Mouse (Mus musculus): ENCODE data around the gene Morn1. TPM values are rescaled to one million over a fixed set of nuclear protein-coding genes. Genes with fewer than 3 reads are reported as not detected.

The Morn1 gene
- polyA plus RNA-seq, 1 experiment from 2014 or later, result 6.3 TPM

- no peak for ATAC-seq (ENCODE audit: low read depth)
- Histone ChIP-seq H3K4me3 (ENCODE audit: low read depth, low read length) (no peak overlapping the region), H3K4me2 (ENCODE audit: low read depth, low read length) (no peak overlapping the region), H3K27ac (ENCODE audit: low read depth, low read length) (no peak overlapping the region), H3K4me1 (ENCODE audit: control insufficient read depth, insufficient read depth, low read length) (peaks cover 6% of the 10 kb centered on the region; the same call in 1 of the 2 replicates), H3K9ac (replicated peaks; ENCODE audit: low read depth, low read length) (no peak overlapping the region), H3K36me3 (ENCODE audit: control insufficient read depth, insufficient read depth, low read length) (no peaks in the 10 kb centered on the region), H3K27me3 (ENCODE audit: control insufficient read depth, insufficient read depth, low read length) (no peaks in the 10 kb centered on the region), H3K9me3 (ENCODE audit: control insufficient read depth, low read length) (no peaks in the 10 kb centered on the region)
- WGBS, result 54% methylated on average over 5 of the region's 5 CpGs
Observed at GRCm38 (mm10) chr4:155135909-155136585, 49.7 kb downstream of the Morn1 start.

- 86% methylated on average over 7 of the region's 7 CpGs for WGBS
- Histone ChIP-seq H3K9ac (replicated peaks; ENCODE audit: low read depth, low read length) (no peak overlapping the region), H3K36me3 (ENCODE audit: control insufficient read depth, insufficient read depth, low read length) (no peaks in the 10 kb centered on the region), H3K9me3 (ENCODE audit: control insufficient read depth, low read length) (no peaks in the 10 kb centered on the region), H3K4me3 (ENCODE audit: low read depth, low read length) (no peak overlapping the region), H3K27ac (ENCODE audit: low read depth, low read length) (no peak overlapping the region), H3K27me3 (ENCODE audit: control insufficient read depth, insufficient read depth, low read length) (no peaks in the 10 kb centered on the region), H3K4me1 (ENCODE audit: control insufficient read depth, insufficient read depth, low read length) (peaks cover 6% of the 10 kb centered on the region; the same call in 1 of the 2 replicates), H3K4me2 (ENCODE audit: low read depth, low read length) (no peak overlapping the region)
- ATAC-seq (ENCODE audit: low read depth), result no peak
Observed at GRCm38 (mm10) chr4:155137891-155138290, 51.5 kb downstream of the Morn1 start.

GRCm38 (mm10) chr4:155138451-155138850, 52.1 kb downstream of the Morn1 start:
- WGBS, result 81% methylated on average over 8 of the region's 8 CpGs
- H3K27me3 ChIP-seq (ENCODE audit: control insufficient read depth, insufficient read depth, low read length), result no peaks in the 10 kb centered on the region
- H3K4me1 ChIP-seq (ENCODE audit: control insufficient read depth, insufficient read depth, low read length), result peaks cover 6% of the 10 kb centered on the region; the same call in 1 of the 2 replicates
- no peak overlapping the region for H3K4me3 ChIP-seq (ENCODE audit: low read depth, low read length)
- no peak overlapping the region for H3K4me2 ChIP-seq (ENCODE audit: low read depth, low read length)
- no peaks in the 10 kb centered on the region for H3K9me3 ChIP-seq (ENCODE audit: control insufficient read depth, low read length)
- no peak for ATAC-seq (ENCODE audit: low read depth)
- H3K27ac ChIP-seq (ENCODE audit: low read depth, low read length), result no peak overlapping the region
- H3K36me3 ChIP-seq (ENCODE audit: control insufficient read depth, insufficient read depth, low read length), result no peaks in the 10 kb centered on the region
- H3K9ac ChIP-seq (replicated peaks; ENCODE audit: low read depth, low read length), result no peak overlapping the region

- H3K9me3 ChIP-seq (ENCODE audit: control insufficient read depth, low read length), result no peaks in the 10 kb centered on the region
- H3K27ac ChIP-seq (ENCODE audit: low read depth, low read length), result no peak overlapping the region
- no peaks in the 10 kb centered on the region for H3K27me3 ChIP-seq (ENCODE audit: control insufficient read depth, insufficient read depth, low read length)
- no peaks in the 10 kb centered on the region for H3K36me3 ChIP-seq (ENCODE audit: control insufficient read depth, insufficient read depth, low read length)
- H3K4me3 ChIP-seq (ENCODE audit: low read depth, low read length), result no peak overlapping the region
- no peak overlapping the region for H3K4me2 ChIP-seq (ENCODE audit: low read depth, low read length)
- WGBS, result 88% methylated on average over 12 of the region's 12 CpGs
- H3K4me1 ChIP-seq (ENCODE audit: control insufficient read depth, insufficient read depth, low read length), result peaks cover 11% of the 10 kb centered on the region
- no peak overlapping the region for H3K9ac ChIP-seq (replicated peaks; ENCODE audit: low read depth, low read length)
- no peak for ATAC-seq (ENCODE audit: low read depth)
Observed at GRCm38 (mm10) chr4:155139281-155140045, 53.1 kb downstream of the Morn1 start.

GRCm38 (mm10) chr4:155140150-155140549, 53.8 kb downstream of the Morn1 start:
- WGBS, result 70% methylated on average over 2 of the region's 2 CpGs
- Histone ChIP-seq H3K27ac (ENCODE audit: low read depth, low read length) (no peak overlapping the region), H3K4me2 (ENCODE audit: low read depth, low read length) (no peak overlapping the region), H3K4me3 (ENCODE audit: low read depth, low read length) (no peak overlapping the region), H3K36me3 (ENCODE audit: control insufficient read depth, insufficient read depth, low read length) (no peaks in the 10 kb centered on the region), H3K9ac (replicated peaks; ENCODE audit: low read depth, low read length) (no peak overlapping the region), H3K27me3 (ENCODE audit: control insufficient read depth, insufficient read depth, low read length) (no peaks in the 10 kb centered on the region), H3K4me1 (ENCODE audit: control insufficient read depth, insufficient read depth, low read length) (peaks cover 13% of the 10 kb centered on the region), H3K9me3 (ENCODE audit: control insufficient read depth, low read length) (no peaks in the 10 kb centered on the region)
- ATAC-seq (ENCODE audit: low read depth), result no peak

GRCm38 (mm10) chr4:155140795-155141265, 54.5 kb downstream of the Morn1 start:
- 68% methylated on average over 12 of the region's 12 CpGs for WGBS
- no peak overlapping the region for H3K27ac ChIP-seq (ENCODE audit: low read depth, low read length)
- ATAC-seq (ENCODE audit: low read depth), result no peak

GRCm38 (mm10) chr4:155142836-155143235, 56.5 kb downstream of the Morn1 start:
- Histone ChIP-seq H3K4me1 (ENCODE audit: control insufficient read depth, insufficient read depth, low read length) (peaks cover 13% of the 10 kb centered on the region), H3K27me3 (ENCODE audit: control insufficient read depth, insufficient read depth, low read length) (no peaks in the 10 kb centered on the region), H3K27ac (ENCODE audit: low read depth, low read length) (no peak overlapping the region), H3K9me3 (ENCODE audit: control insufficient read depth, low read length) (no peaks in the 10 kb centered on the region), H3K4me2 (ENCODE audit: low read depth, low read length) (no peak overlapping the region), H3K9ac (replicated peaks; ENCODE audit: low read depth, low read length) (no peak overlapping the region), H3K36me3 (ENCODE audit: control insufficient read depth, insufficient read depth, low read length) (no peaks in the 10 kb centered on the region), H3K4me3 (ENCODE audit: low read depth, low read length) (no peak overlapping the region)
- no peak for ATAC-seq (ENCODE audit: low read depth)
- WGBS, result 90% methylated on average over 5 of the region's 5 CpGs

More at GRCm38 (mm10) chr4:155140795-155141265, 54.5 kb downstream of the Morn1 start:
- Histone ChIP-seq H3K9ac (replicated peaks; ENCODE audit: low read depth, low read length) (no peak overlapping the region), H3K9me3 (ENCODE audit: control insufficient read depth, low read length) (no peaks in the 10 kb centered on the region), H3K27me3 (ENCODE audit: control insufficient read depth, insufficient read depth, low read length) (no peaks in the 10 kb centered on the region), H3K36me3 (ENCODE audit: control insufficient read depth, insufficient read depth, low read length) (no peaks in the 10 kb centered on the region), H3K4me3 (ENCODE audit: low read depth, low read length) (no peak overlapping the region), H3K4me2 (ENCODE audit: low read depth, low read length) (no peak overlapping the region), H3K4me1 (ENCODE audit: control insufficient read depth, insufficient read depth, low read length) (peaks cover 13% of the 10 kb centered on the region)

- no peak overlapping the region for H3K4me2 ChIP-seq (ENCODE audit: low read depth, low read length)
- peak overlapping the region; percentile 26; the same call in 1 of the 2 replicates for H3K9ac ChIP-seq (replicated peaks; ENCODE audit: low read depth, low read length)
- H3K27me3 ChIP-seq (ENCODE audit: control insufficient read depth, insufficient read depth, low read length), result no peaks in the 10 kb centered on the region
- WGBS, result 40% methylated on average over 2 of the region's 2 CpGs
- H3K36me3 ChIP-seq (ENCODE audit: control insufficient read depth, insufficient read depth, low read length), result no peaks in the 10 kb centered on the region
- H3K4me1 ChIP-seq (ENCODE audit: control insufficient read depth, insufficient read depth, low read length), result peaks cover 13% of the 10 kb centered on the region
- ATAC-seq (ENCODE audit: low read depth), result no peak
- peak overlapping the region; percentile 67 for H3K27ac ChIP-seq (ENCODE audit: low read depth, low read length)
- no peak overlapping the region for H3K4me3 ChIP-seq (ENCODE audit: low read depth, low read length)
- no peaks in the 10 kb centered on the region for H3K9me3 ChIP-seq (ENCODE audit: control insufficient read depth, low read length)
Observed at GRCm38 (mm10) chr4:155143411-155143810, 57.0 kb downstream of the Morn1 start.
